Mouse (Mus musculus) kidney, embryonic 16.5 days (tissue): ENCODE data around the gene Ints11. TPM values are rescaled to one million over a fixed set of nuclear protein-coding genes. Genes with fewer than 3 reads are reported as not detected.

Experiments used
- ATAC-seq: fragments of 200-750 bp; cut with Nextera tagmentation; 2 replicates; pipeline ENCODE4 v1.8.0; 2017; ENCODE audit warnings: moderate TSS enrichment; ENCODE audit not compliant: low FRiP score, low TSS enrichment
- H3K27ac ChIP-seq: fragments of 300-500 bp; sonication (generic); 2 replicates; pipeline ENCODE4 v1.5.1; 2014; ENCODE audit warnings: low read length
- H3K27me3 ChIP-seq: fragments of 300-500 bp; sonication (generic); 2 replicates; pipeline ENCODE4 v1.6.1; 2014; ENCODE audit warnings: low read length, control low read depth, mixed read lengths; ENCODE audit not compliant: insufficient read depth
- H3K36me3 ChIP-seq: fragments of 300-500 bp; sonication (generic); 2 replicates; pipeline ENCODE4 v1.6.1; 2014; ENCODE audit warnings: low read length, control low read depth, mixed read lengths; ENCODE audit not compliant: insufficient read depth
- H3K4me1 ChIP-seq: fragments of 300-500 bp; sonication (generic); 2 replicates; pipeline ENCODE4 v1.6.1; 2014; ENCODE audit warnings: low read length, control low read depth, mixed read lengths; ENCODE audit not compliant: insufficient read depth
- H3K4me2 ChIP-seq: fragments of 300-500 bp; sonication (generic); replicated peaks from 2 replicates; pipeline ENCODE4 v1.6.1; 2014; ENCODE audit warnings: low read depth, low read length
- H3K4me3 ChIP-seq: fragments of 300-500 bp; sonication (generic); 2 replicates; pipeline ENCODE4 v1.5.1; 2014; ENCODE audit warnings: mild to moderate bottlenecking, low read length
- H3K9ac ChIP-seq: fragments of 300-500 bp; sonication (generic); replicated peaks from 2 replicates; pipeline ENCODE4 v1.6.1; 2014; ENCODE audit warnings: low read length
- H3K9me3 ChIP-seq: fragments of 300-500 bp; sonication (generic); 2 replicates; pipeline ENCODE4 v1.6.1; 2016; ENCODE audit warnings: low read length, control low read depth
- WGBS: fragments of 180-500 bp; shearing (Covaris S2); extraction: QIAGEN DNeasy Blood & Tissue Kit; methylation state at CpG from one replicate; pipeline ENCODE4 v1.1.7; 2014; 5-methylcytosine and 5-hydroxymethylcytosine counted together
- polyA plus RNA-seq: library from polyadenylated mRNA; unstranded; fragments of >200 nt; fragmentation: Nextera tagmentation; extraction: Ambion mirVana; gene quantifications from 2 replicates; pipeline ENCODE4 v1.2.1, GENCODE M21; 2015

Ints11 gene
- polyA plus RNA-seq, 1 experiment from 2014 or later = 80.1 TPM

GRCm38 (mm10) chr4:155895826-155896225, 26.5 kb downstream of the Ints11 start:
- Histone ChIP-seq H3K9me3 (no peaks in the 10 kb centered on the region), H3K27ac (no peak overlapping the region), H3K9ac (no peak overlapping the region), H3K4me1 (peaks cover 27% of the 10 kb centered on the region), H3K27me3 (no peaks in the 10 kb centered on the region), H3K4me2 (no peak overlapping the region), H3K36me3 (peaks cover 17% of the 10 kb centered on the region), H3K4me3 (no peak overlapping the region)
- WGBS = 90% methylated on average over 4 of the region's 4 CpGs
- no peak for ATAC-seq

GRCm38 (mm10) chr4:155896461-155896860, 27.1 kb downstream of the Ints11 start:
- Histone ChIP-seq H3K27me3 (no peaks in the 10 kb centered on the region), H3K27ac (no peak overlapping the region), H3K9me3 (no peaks in the 10 kb centered on the region), H3K4me2 (no peak overlapping the region), H3K36me3 (peaks cover 17% of the 10 kb centered on the region), H3K9ac (no peak overlapping the region), H3K4me3 (no peak overlapping the region), H3K4me1 (peaks cover 25% of the 10 kb centered on the region)
- WGBS = 97% methylated on average over 12 of the region's 12 CpGs
- no peak for ATAC-seq

GRCm38 (mm10) chr4:155898318-155898717, 29.0 kb downstream of the Ints11 start:
- no peak overlapping the region for H3K4me2 ChIP-seq
- H3K9me3 ChIP-seq = no peaks in the 10 kb centered on the region
- 88% methylated on average over 2 of the region's 2 CpGs for WGBS
- peaks cover 18% of the 10 kb centered on the region for H3K4me1 ChIP-seq
- H3K27ac ChIP-seq = no peak overlapping the region
- H3K36me3 ChIP-seq = peaks cover 29% of the 10 kb centered on the region
- H3K9ac ChIP-seq = no peak overlapping the region
- no peak overlapping the region for H3K4me3 ChIP-seq
- no peaks in the 10 kb centered on the region for H3K27me3 ChIP-seq
- no peak for ATAC-seq

GRCm38 (mm10) chr4:155899355-155899754, 30.0 kb downstream of the Ints11 start:
- H3K9ac ChIP-seq = no peak overlapping the region
- peaks cover 12% of the 10 kb centered on the region for H3K4me1 ChIP-seq
- no peak overlapping the region for H3K4me3 ChIP-seq
- H3K27ac ChIP-seq = no peak overlapping the region
- no peak overlapping the region for H3K4me2 ChIP-seq
- no peaks in the 10 kb centered on the region for H3K27me3 ChIP-seq
- H3K36me3 ChIP-seq = peaks cover 40% of the 10 kb centered on the region
- no peaks in the 10 kb centered on the region for H3K9me3 ChIP-seq
- ATAC-seq = no peak
- 95% methylated on average over 7 of the region's 7 CpGs for WGBS

- 57% methylated on average over 3 of the region's 3 CpGs for WGBS
- ATAC-seq = no peak
- H3K27ac ChIP-seq = no peak overlapping the region
- H3K4me3 ChIP-seq = no peak overlapping the region
- H3K4me2 ChIP-seq = no peak overlapping the region
- H3K9me3 ChIP-seq = no peaks in the 10 kb centered on the region
- no peak overlapping the region for H3K9ac ChIP-seq
- peaks cover 41% of the 10 kb centered on the region for H3K36me3 ChIP-seq
- H3K27me3 ChIP-seq = no peaks in the 10 kb centered on the region
- H3K4me1 ChIP-seq = no peaks in the 10 kb centered on the region
Observed at GRCm38 (mm10) chr4:155901205-155901604, 31.9 kb downstream of the Ints11 start.

GRCm38 (mm10) chr4:155903246-155903645, 33.9 kb downstream of the Ints11 start:
- Histone ChIP-seq H3K4me2 (no peak overlapping the region), H3K9me3 (no peaks in the 10 kb centered on the region), H3K27me3 (no peaks in the 10 kb centered on the region), H3K27ac (no peak overlapping the region), H3K36me3 (peaks cover 37% of the 10 kb centered on the region), H3K9ac (no peak overlapping the region), H3K4me3 (no peak overlapping the region), H3K4me1 (no peaks in the 10 kb centered on the region)
- WGBS = 95% methylated on average over 13 of the region's 13 CpGs
- ATAC-seq = no peak

- Histone ChIP-seq H3K27me3 (no peaks in the 10 kb centered on the region), H3K4me2 (no peak overlapping the region), H3K4me1 (no peaks in the 10 kb centered on the region), H3K9ac (no peak overlapping the region), H3K27ac (no peak overlapping the region), H3K36me3 (peaks cover 29% of the 10 kb centered on the region), H3K9me3 (no peaks in the 10 kb centered on the region), H3K4me3 (no peak overlapping the region)
- no peak for ATAC-seq
- 90% methylated on average over 13 of the region's 13 CpGs for WGBS
Observed at GRCm38 (mm10) chr4:155904318-155905102, 35.2 kb downstream of the Ints11 start.

- no peaks in the 10 kb centered on the region for H3K27me3 ChIP-seq
- H3K9ac ChIP-seq = no peak overlapping the region
- no peak overlapping the region for H3K4me2 ChIP-seq
- no peaks in the 10 kb centered on the region for H3K9me3 ChIP-seq
- no peak for ATAC-seq
- H3K4me3 ChIP-seq = no peak overlapping the region
- H3K27ac ChIP-seq = no peak overlapping the region
- H3K4me1 ChIP-seq = no peaks in the 10 kb centered on the region
- H3K36me3 ChIP-seq = peaks cover 24% of the 10 kb centered on the region
- WGBS = 89% methylated on average over 13 of the region's 13 CpGs
Observed at GRCm38 (mm10) chr4:155905634-155906033, 36.3 kb downstream of the Ints11 start.

- 78% methylated on average over 9 of the region's 9 CpGs for WGBS
- no peak overlapping the region for H3K27ac ChIP-seq
- ATAC-seq = no peak
- no peaks in the 10 kb centered on the region for H3K4me1 ChIP-seq
- H3K9me3 ChIP-seq = no peaks in the 10 kb centered on the region
- no peak overlapping the region for H3K4me3 ChIP-seq
- H3K27me3 ChIP-seq = no peaks in the 10 kb centered on the region
- H3K4me2 ChIP-seq = no peak overlapping the region
- H3K36me3 ChIP-seq = peaks cover 24% of the 10 kb centered on the region
- H3K9ac ChIP-seq = no peak overlapping the region
Observed at GRCm38 (mm10) chr4:155906125-155906524, 36.8 kb downstream of the Ints11 start.

GRCm38 (mm10) chr4:155907003-155907402, 37.7 kb downstream of the Ints11 start:
- no peaks in the 10 kb centered on the region for H3K9me3 ChIP-seq
- no peak overlapping the region for H3K4me3 ChIP-seq
- H3K4me2 ChIP-seq = no peak overlapping the region
- no peaks in the 10 kb centered on the region for H3K4me1 ChIP-seq
- H3K36me3 ChIP-seq = peaks cover 20% of the 10 kb centered on the region
- no peak overlapping the region for H3K27ac ChIP-seq
- no peak for ATAC-seq
- no peak overlapping the region for H3K9ac ChIP-seq
- H3K27me3 ChIP-seq = no peaks in the 10 kb centered on the region
- WGBS = 73% methylated on average over 11 of the region's 11 CpGs
